Mouse (Mus musculus) midbrain, embryonic 15.5 days (tissue): ENCODE measurements around the gene Nhlrc4. TPM values are rescaled to one million over a fixed set of nuclear protein-coding genes. Genes with fewer than 3 reads are reported as not detected.

Experiments used
- polyA plus RNA-seq: library from polyadenylated mRNA; unstranded; fragments of >200 nt; fragmentation: Nextera tagmentation; extraction: Ambion mirVana; gene quantifications from 2 replicates; pipeline ENCODE4 v1.2.1, GENCODE M21; 2015

The Nhlrc4 gene
- polyA plus RNA-seq, 1 experiment from 2014 or later: 0.80 TPM

Other genes starting within 250 kb of the Nhlrc4 start
- gene Gng13, start 227.8 kb downstream of the Nhlrc4 start, polyA plus RNA-seq: 3.5 and 4.0 TPM in 2 replicates
- gene Chtf18, start 217.5 kb downstream of the Nhlrc4 start, polyA plus RNA-seq: 5.7 and 6.3 TPM in 2 replicates
- gene Rpusd1, start 217.3 kb downstream of the Nhlrc4 start, polyA plus RNA-seq: 27.7 and 30.5 TPM in 2 replicates
- gene Mslnl, start 208.9 kb downstream of the Nhlrc4 start, polyA plus RNA-seq: not detected in 2 replicates
- gene Msln, start 190.6 kb downstream of the Nhlrc4 start, polyA plus RNA-seq: 0.32 and 0.43 TPM in 2 replicates
- gene Narfl, start 171.2 kb downstream of the Nhlrc4 start, polyA plus RNA-seq: 30.3 and 32.6 TPM in 2 replicates
- 160 TPM in 2 replicates for gene Haghl, start 159.3 kb downstream of the Nhlrc4 start, polyA plus RNA-seq
- 0.24 and 0.44 TPM in 2 replicates for gene Ccdc78, start 158.4 kb downstream of the Nhlrc4 start, polyA plus RNA-seq
- 92.6 and 93.7 TPM in 2 replicates for gene Fam173a, start 152.1 kb downstream of the Nhlrc4 start, polyA plus RNA-seq
- 1.3 TPM in 1 of 2 replicates, not detected in the other for gene AC134908.4, start 149.3 kb downstream of the Nhlrc4 start, polyA plus RNA-seq
- 32.6 and 36.3 TPM in 2 replicates for gene Metrn, start 147.8 kb downstream of the Nhlrc4 start, polyA plus RNA-seq
- gene Fbxl16, start 135.9 kb downstream of the Nhlrc4 start, polyA plus RNA-seq: 50.8 and 50.9 TPM in 2 replicates
- 35.2 and 36.7 TPM in 2 replicates for gene Wdr24, start 121.3 kb downstream of the Nhlrc4 start, polyA plus RNA-seq
- 61.9 and 63.0 TPM in 2 replicates for gene Jmjd8, start 116.1 kb downstream of the Nhlrc4 start, polyA plus RNA-seq
- 373 and 381 TPM in 2 replicates for gene Stub1, start 111.6 kb downstream of the Nhlrc4 start, polyA plus RNA-seq
- gene Rhbdl1, start 107.7 kb downstream of the Nhlrc4 start, polyA plus RNA-seq: 54.8 and 57.8 TPM in 2 replicates
- gene Gm20683, start 103.2 kb downstream of the Nhlrc4 start, polyA plus RNA-seq: 14.2 and 14.7 TPM in 2 replicates
- 17.2 and 18.3 TPM in 2 replicates for gene Rhot2, start 100.1 kb downstream of the Nhlrc4 start, polyA plus RNA-seq
- 19.7 and 23.3 TPM in 2 replicates for gene Wdr90, start 83.5 kb downstream of the Nhlrc4 start, polyA plus RNA-seq
- 18.5 and 19.8 TPM in 2 replicates for gene Mcrip2, start 76.2 kb downstream of the Nhlrc4 start, polyA plus RNA-seq
- gene Mettl26, start 69.9 kb downstream of the Nhlrc4 start, polyA plus RNA-seq: 70.5 and 71.1 TPM in 2 replicates
- gene Wfikkn1, start 64.1 kb downstream of the Nhlrc4 start, polyA plus RNA-seq: 0.47 and 0.54 TPM in 2 replicates
- gene Rab40c, start 25.2 kb downstream of the Nhlrc4 start, polyA plus RNA-seq: 56.7 and 57.5 TPM in 2 replicates
- gene Pigq, start within 50 bp of the Nhlrc4 start, polyA plus RNA-seq: 71.9 and 75.8 TPM in 2 replicates
- 3.1 and 6.1 TPM in 2 replicates for gene A930017K11Rik, start 7.6 kb upstream of the Nhlrc4 start, polyA plus RNA-seq
- 22.2 and 23.8 TPM in 2 replicates for gene Capn15, start 40.8 kb upstream of the Nhlrc4 start, polyA plus RNA-seq
- gene Rab11fip3, start 124.6 kb upstream of the Nhlrc4 start, polyA plus RNA-seq: 32.2 and 32.6 TPM in 2 replicates
- gene Decr2, start 145.4 kb upstream of the Nhlrc4 start, polyA plus RNA-seq: 34.2 and 36.3 TPM in 2 replicates
- 24.7 and 25.1 TPM in 2 replicates for gene Nme4, start 150.6 kb upstream of the Nhlrc4 start, polyA plus RNA-seq
- gene Tmem8, start 168.3 kb upstream of the Nhlrc4 start, polyA plus RNA-seq: 4.0 and 4.6 TPM in 2 replicates
- 172 and 179 TPM in 2 replicates for gene Mrpl28, start 178.5 kb upstream of the Nhlrc4 start, polyA plus RNA-seq
- gene Axin1, start 193.7 kb upstream of the Nhlrc4 start, polyA plus RNA-seq: 23.5 and 27.8 TPM in 2 replicates